Mouse (Mus musculus): Measurements from ENCODE around the gene Cdhr2.

DNA sequence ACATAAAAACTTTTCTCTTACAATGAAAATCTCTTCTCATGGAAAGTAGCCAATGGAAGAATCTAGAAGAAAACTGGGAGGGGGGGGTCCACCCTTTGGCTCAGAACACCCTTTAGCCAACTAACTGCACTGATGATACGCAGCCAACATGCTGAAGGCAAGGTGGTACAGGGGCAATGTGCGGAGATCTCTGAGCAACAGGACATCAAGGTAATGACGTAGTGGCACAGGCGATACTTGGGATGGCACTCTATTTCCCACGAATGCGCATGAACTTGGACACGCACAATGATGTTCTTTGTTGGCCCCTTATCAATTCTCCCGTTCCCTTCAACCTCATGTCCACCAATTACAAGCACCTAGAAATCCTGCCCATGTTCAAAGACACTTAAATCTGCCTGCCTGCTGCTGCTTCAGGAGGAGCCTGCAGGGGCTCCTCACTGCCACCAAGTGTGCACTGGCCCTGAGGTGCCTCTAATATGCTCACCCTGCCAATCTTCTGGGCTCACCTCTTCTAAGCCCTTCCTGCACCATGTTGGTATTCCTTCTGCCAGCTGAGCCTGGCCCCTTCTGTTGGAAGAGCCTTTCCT is 11.0 kb upstream of the Cdhr2 start:
- TF ChIP-seq CTCF (IDR thresholded peaks at IDR 0.05; ENCODE audit: borderline replicate concordance, insufficient read depth, low read depth, low read length) (no peak), POLR2A (IDR thresholded peaks at IDR 0.05; ENCODE audit: borderline replicate concordance, insufficient read depth, low read length) (no peak)

All from cerebellum, adult 2 months (tissue).